Mouse (Mus musculus) myocyte (in vitro differentiated cells): Measurements from ENCODE around the gene Prrt2.

Experiments used
- MYOD1 ChIP-seq, 3 experiments: IDR thresholded peaks; one replicate each; pipeline ENCODE4 v1.6.1; 2011; ENCODE audit warnings: control low read depth in 2 of 3, low read depth in 2 of 3, mild to moderate bottlenecking in 2 of 3, moderate library complexity in 1 of 3; ENCODE audit not compliant: insufficient read length in 2 of 3, control insufficient read depth in 1 of 3
- MYOG ChIP-seq, 3 experiments: IDR thresholded peaks; one replicate each; pipeline ENCODE4 v1.6.1; 2011; ENCODE audit warnings: control low read depth in 2 of 3, low read depth in 2 of 3, mild to moderate bottlenecking in 2 of 3; ENCODE audit not compliant: insufficient read length in 2 of 3, control insufficient read depth in 1 of 3, insufficient read depth in 1 of 3
- REST ChIP-seq: IDR thresholded peaks from one replicate; pipeline ENCODE4 v1.6.1; 2011; ENCODE audit warnings: mild to moderate bottlenecking, control low read depth, moderate library complexity; ENCODE audit not compliant: insufficient read depth, insufficient read length
- TCF12 ChIP-seq: IDR thresholded peaks from one replicate; pipeline ENCODE4 v1.6.1; 2011; ENCODE audit warnings: mild to moderate bottlenecking, control low read depth; ENCODE audit not compliant: poor library complexity, insufficient read depth, severe bottlenecking

- TF ChIP-seq MYOD1 (IDR thresholded peaks at IDR 0.05; ENCODE audit: control insufficient read depth in 1 of 3, insufficient read length in 2 of 3, low read depth in 2 of 3) (no peak), TCF12 (no peak), REST (no peak), MYOG (IDR thresholded peaks at IDR 0.05; ENCODE audit: control insufficient read depth in 1 of 3, insufficient read depth in 1 of 3, insufficient read length in 2 of 3, low read depth in 2 of 3) (no peak)
Measured at GRCm38 (mm10) chr7:126978841-126979240, 42.2 kb downstream of the Prrt2 start.
